ENCODE assay signal across 11 mouse cellular contexts in the genomic region with DNA sequence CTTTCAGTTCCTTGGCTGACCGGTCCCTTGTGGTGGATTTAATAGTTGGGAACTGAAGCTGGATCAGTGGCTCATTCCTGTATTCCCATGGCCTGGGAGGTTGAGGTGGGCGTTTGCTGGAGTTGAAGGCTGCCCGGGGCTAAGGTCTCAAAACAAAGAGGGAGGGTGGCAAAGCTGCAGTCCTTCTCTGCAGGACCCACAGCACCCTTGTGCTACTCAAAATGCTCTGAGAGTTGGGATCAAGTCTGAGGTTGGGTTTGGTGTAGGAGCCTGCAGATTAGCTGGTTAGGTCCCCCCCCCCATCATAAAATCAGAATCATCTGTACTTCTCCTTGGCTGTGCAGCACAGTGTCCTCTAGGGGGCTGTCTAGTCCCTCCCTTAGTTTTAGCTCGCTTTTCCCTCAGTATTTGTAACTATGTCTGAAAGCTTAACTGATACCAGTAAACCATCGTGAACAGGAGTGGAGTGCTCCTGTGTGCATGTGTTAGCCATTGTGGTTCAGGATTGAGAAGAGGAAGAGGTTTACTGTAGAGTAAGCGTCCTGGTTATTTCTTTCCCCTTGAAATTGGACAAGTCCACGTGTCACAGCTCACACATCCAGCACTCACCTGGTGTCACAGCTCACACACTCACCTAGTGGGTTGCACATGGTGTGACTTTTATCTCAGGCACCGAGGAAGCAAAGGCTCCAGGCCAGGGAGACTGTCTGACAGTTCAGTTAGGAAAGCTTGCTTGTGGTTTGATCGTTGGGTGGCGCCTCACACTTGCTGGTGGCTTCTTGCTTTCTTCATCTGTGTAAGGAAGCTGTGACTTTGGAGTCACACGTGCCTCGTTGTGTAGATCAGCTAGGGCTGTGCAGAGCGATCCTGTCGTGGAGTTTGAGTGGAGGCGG. TPM values are rescaled to one million over a fixed set of nuclear protein-coding genes. Genes with fewer than 3 reads are reported as not detected.
DNase-seq lines count a peak whose midpoint lies in the region; ATAC-seq lines count a peak whose summit lies in the region.
"Had no signal": no experiment of that assay in that cellular context is flagged by ENCODE, and none has a peak within 500 bp of the region (broad histone marks: within the 10 kb centered on the region; RNA-seq: fewer than 3 reads in every experiment).

No protein-coding gene starts in this region.

- no peaks in the 10 kb centered on the region for H3K27me3 ChIP-seq in liver, embryonic 11.5 days (replicated peaks; ENCODE audit: control insufficient read depth, insufficient read depth, low read length)
- no peaks in the 10 kb centered on the region for H3K27me3 ChIP-seq in stomach, embryonic 16.5 days (ENCODE audit: control insufficient read depth, insufficient read depth, low read length)
- H3K27me3 ChIP-seq: heart, embryonic 15.5 days; Patski had no signal

- peaks cover 23% of the 10 kb centered on the region for H3K4me1 ChIP-seq in liver, embryonic 11.5 days (replicated peaks; ENCODE audit: control insufficient read depth, insufficient read depth, low read length)
- H3K4me1 ChIP-seq in stomach, embryonic 16.5 days (ENCODE audit: control insufficient read depth, insufficient read depth, low read length) = peaks cover 27% of the 10 kb centered on the region

- H3K9ac ChIP-seq in liver, embryonic 11.5 days (ENCODE audit: low read depth, low read length) = no peak overlapping the region
- peak overlapping the region; percentile 38 for H3K9ac ChIP-seq in stomach, embryonic 16.5 days (ENCODE audit: low read length)

- no peaks in the 10 kb centered on the region for H3K9me3 ChIP-seq in liver, embryonic 11.5 days (ENCODE audit: control insufficient read depth, low read length)
- no peaks in the 10 kb centered on the region for H3K9me3 ChIP-seq in stomach, embryonic 16.5 days (replicated peaks; ENCODE audit: control insufficient read depth, low read length)
- H3K9me3 ChIP-seq: heart, embryonic 15.5 days had no signal

- H3K4me2 ChIP-seq in liver, embryonic 11.5 days = no peak overlapping the region
- H3K4me2 ChIP-seq in stomach, embryonic 16.5 days (ENCODE audit: low read depth, low read length) = no peak overlapping the region

- peaks cover 70% of the 10 kb centered on the region for H3K36me3 ChIP-seq in liver, embryonic 11.5 days (ENCODE audit: control insufficient read depth, insufficient read depth, low read length)
- H3K36me3 ChIP-seq in stomach, embryonic 16.5 days (ENCODE audit: control insufficient read depth, insufficient read depth, low read length) = peaks cover 34% of the 10 kb centered on the region

- no peak for ATAC-seq in liver, embryonic 11.5 days (replicated peaks; ENCODE audit: low FRiP score)
- no peak for ATAC-seq in stomach, embryonic 16.5 days (ENCODE audit: insufficient read depth, low FRiP score)
- ATAC-seq: Patski had no signal

- peak overlapping the region; percentile 13; the same call in 1 of the 2 replicates for H3K4me3 ChIP-seq in liver, embryonic 11.5 days (ENCODE audit: low read depth, low read length)
- no peak overlapping the region for H3K4me3 ChIP-seq in stomach, embryonic 16.5 days (replicated peaks; ENCODE audit: low read length)

- H3K27ac ChIP-seq in liver, embryonic 11.5 days (ENCODE audit: low read depth, low read length) = no peak overlapping the region
- no peak overlapping the region for H3K27ac ChIP-seq in stomach, embryonic 16.5 days (ENCODE audit: low read length)
- H3K27ac ChIP-seq: heart, embryonic 15.5 days had no signal

- 82% methylated on average over 15 of the region's 15 CpGs for WGBS in liver, embryonic 11.5 days
- 77% methylated on average over 15 of the region's 15 CpGs for WGBS in stomach, embryonic 16.5 days

- DNase-seq in cerebellum, adult 9-11 months = peak; percentile 28
- DNase-seq in cerebellum, adult 11 months = no peak
- DNase-seq in thymus, postnatal 14 days = peak; percentile 47
- no peak for DNase-seq in thymus, postnatal 25 days
- DNase-seq in liver, embryonic 11.5 days (ENCODE audit: low spot score) = no peak
- DNase-seq in embryo, embryonic 10 days (ENCODE audit: low spot score) = no peak
- DNase-seq in frontal cortex, postnatal 25 days (ENCODE audit: low spot score in 2 of 2) = no peak

RNA-seq across cellular contexts. Expression of a gene that starts 4.4 kb away (rescaled TPM):
- polyA plus RNA-seq in liver, embryonic 11.5 days (2014; fragmentation: Nextera tagmentation; extraction: Ambion mirVana) = 432 and 439 TPM in 2 replicates
- polyA plus RNA-seq in stomach, embryonic 16.5 days (2015; fragmentation: Nextera tagmentation; extraction: Ambion mirVana) = 340 and 353 TPM in 2 replicates

RNA-seq across cellular contexts. Expression of a gene that starts 10.4 kb away (rescaled TPM):
- 4.6 and 5.4 TPM in 2 replicates for polyA plus RNA-seq in liver, embryonic 11.5 days (2014; fragmentation: Nextera tagmentation; extraction: Ambion mirVana)
- polyA plus RNA-seq in stomach, embryonic 16.5 days (2015; fragmentation: Nextera tagmentation; extraction: Ambion mirVana) = 6.4 and 8.8 TPM in 2 replicates

RNA-seq across cellular contexts. Expression of a gene that starts 12.5 kb away (rescaled TPM):
- polyA plus RNA-seq in liver, embryonic 11.5 days (2014; fragmentation: Nextera tagmentation; extraction: Ambion mirVana) = 2.6 and 2.9 TPM in 2 replicates
- polyA plus RNA-seq in stomach, embryonic 16.5 days (2015; fragmentation: Nextera tagmentation; extraction: Ambion mirVana) = 6.0 and 6.8 TPM in 2 replicates

RNA-seq across cellular contexts. Expression of a gene that starts 16.6 kb away (rescaled TPM):
- 88.0 and 90.8 TPM in 2 replicates for polyA plus RNA-seq in liver, embryonic 11.5 days (2014; fragmentation: Nextera tagmentation; extraction: Ambion mirVana)
- 169 and 219 TPM in 2 replicates for polyA plus RNA-seq in stomach, embryonic 16.5 days (2015; fragmentation: Nextera tagmentation; extraction: Ambion mirVana)

RNA-seq across cellular contexts. Expression of a gene that starts 25.3 kb away (rescaled TPM):
- polyA plus RNA-seq in liver, embryonic 11.5 days (2014; fragmentation: Nextera tagmentation; extraction: Ambion mirVana) = 0.53 TPM in 1 of 2 replicates, not detected in the other
- polyA plus RNA-seq in stomach, embryonic 16.5 days (2015; fragmentation: Nextera tagmentation; extraction: Ambion mirVana) = 0.27 TPM in 1 of 2 replicates, not detected in the other
- polyA plus RNA-seq: stomach, embryonic 14.5 days had no signal

Comparison
In these comparisons a context has a peak if more than half of its experiments do, and no peak if none do; other contexts are left out.
1. DNase-seq: peak in cerebellum, adult 9-11 months (single experiment) and thymus, postnatal 14 days (single experiment); none in cerebellum, adult 11 months (single experiment), thymus, postnatal 25 days (single experiment), liver, embryonic 11.5 days (single experiment), embryo, embryonic 10 days (single experiment) and frontal cortex, postnatal 25 days (0 of 2).